Mouse (Mus musculus): ENCODE data around the gene Tlk2. TPM values are rescaled to one million over a fixed set of nuclear protein-coding genes. Genes with fewer than 3 reads are reported as not detected.

Gene Tlk2
- polyA plus RNA-seq, 1 experiment = 262 TPM

DNA sequence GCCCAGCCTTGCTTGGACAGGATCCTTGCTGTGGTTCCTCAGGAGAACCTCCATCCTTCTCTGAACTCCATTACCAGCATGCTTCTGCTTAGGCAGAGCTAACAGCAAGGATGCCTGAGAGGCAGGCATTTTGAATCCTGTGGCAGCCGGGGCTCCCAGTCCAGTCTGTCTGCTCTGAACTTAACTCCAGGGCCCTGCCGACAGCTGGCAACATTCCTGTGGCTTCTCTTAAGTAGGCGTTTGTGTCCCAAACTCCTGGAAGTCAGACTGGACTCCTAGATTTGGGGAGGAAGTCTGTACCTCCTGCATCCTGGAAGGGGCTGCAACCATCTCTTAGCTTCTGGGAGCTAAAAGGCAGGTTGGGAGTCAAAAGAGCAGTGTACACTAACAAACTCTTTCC is 110.8 kb downstream of the Tlk2 start:
- Histone ChIP-seq H3K27ac (ENCODE audit: insufficient read depth, low read depth, low read length) (no peak overlapping the region), H3K4me1 (ENCODE audit: control insufficient read depth, insufficient read depth, low read length) (peaks cover 18% of the 10 kb centered on the region), H3K4me3 (ENCODE audit: insufficient read depth, low read depth, low read length) (no peak overlapping the region)
- TF ChIP-seq CTCF (IDR thresholded peaks at IDR 0.05; ENCODE audit: insufficient read depth, low read depth, low read length) (no peak), POLR2A (IDR thresholded peaks at IDR 0.05; ENCODE audit: insufficient read depth, low read depth, low read length) (no peak)
- 59% methylated on average over 3 of the region's 3 CpGs for WGBS

DNA sequence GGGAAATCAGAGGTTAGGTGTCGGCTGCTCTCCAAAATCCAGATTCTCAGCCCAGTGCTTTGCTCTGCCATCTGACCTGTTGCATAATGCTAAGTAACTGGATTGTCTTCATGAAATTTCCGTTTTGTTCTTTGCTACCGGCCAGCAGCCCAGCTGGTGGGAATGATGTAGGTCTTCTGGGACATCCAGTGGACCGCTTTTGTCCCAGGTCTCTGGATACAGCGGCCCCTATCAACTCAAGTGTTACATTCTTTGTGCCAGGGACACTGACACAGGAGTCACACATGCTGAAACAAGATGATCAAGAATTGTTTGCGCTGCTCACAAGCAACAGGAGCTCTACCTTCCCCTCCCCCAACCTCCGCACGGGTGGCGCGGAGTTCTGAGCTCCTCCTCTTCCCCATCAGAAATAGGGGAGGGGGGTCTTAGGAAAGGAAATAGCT is 113.1 kb downstream of the Tlk2 start:
- Histone ChIP-seq H3K4me3 (ENCODE audit: insufficient read depth, low read depth, low read length) (peak overlapping the region; percentile 52), H3K4me1 (ENCODE audit: control insufficient read depth, insufficient read depth, low read length) (peaks cover 18% of the 10 kb centered on the region), H3K27ac (ENCODE audit: insufficient read depth, low read depth, low read length) (no peak overlapping the region)
- 15% methylated on average over 10 of the region's 10 CpGs for WGBS
- TF ChIP-seq POLR2A (IDR thresholded peaks at IDR 0.05; ENCODE audit: insufficient read depth, low read depth, low read length) (no peak), CTCF (IDR thresholded peaks at IDR 0.05; ENCODE audit: insufficient read depth, low read depth, low read length) (no peak)

DNA sequence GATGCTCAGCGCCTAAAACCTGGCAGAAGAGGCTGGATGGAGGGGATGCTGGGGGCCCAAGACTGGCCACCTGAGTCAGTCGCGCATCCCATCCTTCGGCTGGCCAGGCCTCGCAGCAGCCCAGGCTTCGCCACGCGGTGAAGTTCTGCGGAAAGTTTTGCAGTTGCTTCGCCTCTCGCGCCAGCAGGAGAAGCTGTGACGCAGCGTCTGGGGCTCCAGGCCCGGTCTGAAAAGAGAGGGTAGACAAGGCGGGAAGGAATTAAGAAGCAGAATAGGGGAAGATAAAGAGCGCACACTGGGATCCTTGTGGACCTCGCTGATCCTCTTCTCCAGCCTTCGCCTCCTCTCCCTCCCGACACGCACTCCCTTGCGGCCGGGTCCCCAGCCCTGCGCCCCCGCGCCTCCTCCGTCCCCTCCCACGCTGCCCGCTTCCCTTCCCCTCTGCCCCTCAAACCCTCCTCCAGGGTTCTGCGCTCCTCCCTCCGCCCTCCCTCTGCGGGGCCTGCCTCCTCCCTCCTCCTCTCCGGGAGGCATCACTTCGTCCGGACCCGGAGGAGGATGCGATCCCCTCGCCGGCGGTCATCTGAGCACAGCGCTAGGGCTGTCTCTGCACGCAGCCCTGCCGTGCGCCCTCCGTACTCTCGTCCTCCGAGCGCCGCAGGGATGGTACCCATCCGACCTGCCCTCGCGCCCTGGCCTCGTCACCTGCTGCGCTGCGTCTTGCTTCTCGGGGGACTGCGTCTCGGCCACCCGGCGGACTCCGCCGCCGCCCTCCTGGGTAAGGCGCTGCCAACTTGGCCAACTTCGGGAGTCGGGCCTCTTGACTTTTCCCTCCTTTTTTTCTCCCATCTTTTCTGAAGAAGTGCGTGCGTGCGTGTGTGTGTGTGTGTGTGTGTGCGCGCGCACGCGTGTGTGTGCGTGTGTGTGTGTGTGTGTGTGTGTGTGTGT is 113.8 kb downstream of the Tlk2 start, which contains the start of gene Mrc2:
TSS of gene Mrc2 (plus strand) at position 520 of the 948 bp plus-strand sequence.
- peaks cover 18% of the 10 kb centered on the region for H3K4me1 ChIP-seq (ENCODE audit: control insufficient read depth, insufficient read depth, low read length)
- WGBS = under 1% methylated on average over 74 of the region's 75 CpGs
- TF ChIP-seq POLR2A (IDR thresholded peaks at IDR 0.05; ENCODE audit: insufficient read depth, low read depth, low read length) (no peak), CTCF (IDR thresholded peaks at IDR 0.05; ENCODE audit: insufficient read depth, low read depth, low read length) (no peak; the same call in 1 of the 2 replicates)
- H3K4me3 ChIP-seq (ENCODE audit: insufficient read depth, low read depth, low read length) = peak within 1 kb of the TSS; percentile 52
- H3K27ac ChIP-seq (ENCODE audit: insufficient read depth, low read depth, low read length) = no peak within 1 kb of the TSS

DNA sequence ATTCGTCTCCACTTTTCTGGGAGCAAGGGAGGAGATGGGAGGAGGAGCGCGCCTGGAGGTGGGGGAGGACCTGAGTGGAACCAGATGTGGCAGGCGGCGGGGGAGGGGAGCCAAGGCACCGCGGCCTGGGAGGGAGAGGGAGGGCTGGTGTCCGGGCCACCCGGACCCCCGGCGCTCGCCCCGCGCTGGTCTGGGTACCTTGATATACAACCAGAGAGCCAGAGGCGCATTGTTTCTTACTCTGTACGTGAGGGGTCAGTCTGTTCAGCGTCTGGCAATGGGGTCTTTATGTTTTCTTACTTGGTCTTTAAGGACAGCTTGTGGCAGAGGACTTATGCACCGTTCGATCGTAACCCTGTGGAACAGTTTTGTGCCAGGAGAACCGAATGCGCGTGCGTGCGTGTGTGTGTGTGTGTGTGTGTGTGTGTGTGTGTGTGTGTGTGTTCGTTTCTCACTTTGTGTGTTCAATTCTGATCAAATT is 114.5 kb downstream of the Tlk2 start:
- WGBS = 15% methylated on average over 26 of the region's 26 CpGs
- Histone ChIP-seq H3K4me1 (ENCODE audit: control insufficient read depth, insufficient read depth, low read length) (peaks cover 18% of the 10 kb centered on the region), H3K4me3 (ENCODE audit: insufficient read depth, low read depth, low read length) (peak overlapping the region; percentile 52), H3K27ac (ENCODE audit: insufficient read depth, low read depth, low read length) (no peak overlapping the region)
- no peak for TF ChIP-seq POLR2A (IDR thresholded peaks at IDR 0.05; ENCODE audit: insufficient read depth, low read depth, low read length)
- TF ChIP-seq CTCF (IDR thresholded peaks at IDR 0.05; ENCODE audit: insufficient read depth, low read depth, low read length) = no peak

DNA sequence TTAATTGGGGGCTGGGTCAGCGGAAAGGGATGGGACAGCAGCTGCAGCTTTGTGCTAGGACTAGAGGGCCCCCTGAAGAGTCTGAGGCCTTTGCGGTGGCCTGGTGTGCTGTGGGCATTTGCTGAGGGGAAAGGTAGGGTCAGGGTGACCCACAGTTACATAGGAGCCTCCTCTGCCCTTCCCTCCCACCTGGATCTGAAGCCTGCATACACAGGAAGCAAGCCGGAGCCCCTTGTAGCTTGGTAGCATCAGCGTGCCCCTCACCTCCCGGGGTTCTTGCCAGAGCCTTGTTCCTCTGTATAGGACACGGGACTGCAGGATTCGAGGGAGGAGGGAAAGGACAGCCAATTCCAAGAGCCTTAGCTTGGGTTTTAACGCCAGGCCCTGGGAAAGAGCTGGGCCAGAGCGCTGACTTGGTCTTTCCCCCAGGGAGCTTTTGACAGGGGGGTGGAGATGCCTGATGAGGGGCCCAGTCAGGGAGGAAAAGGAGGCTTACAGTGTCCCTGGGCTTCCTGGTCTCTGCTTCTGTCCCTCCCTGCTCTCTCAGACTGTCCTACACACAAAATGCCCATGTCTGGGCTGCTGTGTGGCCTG is 115.4 kb downstream of the Tlk2 start:
- Histone ChIP-seq H3K27ac (ENCODE audit: insufficient read depth, low read depth, low read length) (no peak overlapping the region), H3K4me3 (ENCODE audit: insufficient read depth, low read depth, low read length) (no peak overlapping the region), H3K4me1 (ENCODE audit: control insufficient read depth, insufficient read depth, low read length) (peaks cover 18% of the 10 kb centered on the region)
- WGBS = 62% methylated on average over 9 of the region's 9 CpGs
- TF ChIP-seq POLR2A (IDR thresholded peaks at IDR 0.05; ENCODE audit: insufficient read depth, low read depth, low read length) (no peak), CTCF (IDR thresholded peaks at IDR 0.05; ENCODE audit: insufficient read depth, low read depth, low read length) (no peak)

DNA sequence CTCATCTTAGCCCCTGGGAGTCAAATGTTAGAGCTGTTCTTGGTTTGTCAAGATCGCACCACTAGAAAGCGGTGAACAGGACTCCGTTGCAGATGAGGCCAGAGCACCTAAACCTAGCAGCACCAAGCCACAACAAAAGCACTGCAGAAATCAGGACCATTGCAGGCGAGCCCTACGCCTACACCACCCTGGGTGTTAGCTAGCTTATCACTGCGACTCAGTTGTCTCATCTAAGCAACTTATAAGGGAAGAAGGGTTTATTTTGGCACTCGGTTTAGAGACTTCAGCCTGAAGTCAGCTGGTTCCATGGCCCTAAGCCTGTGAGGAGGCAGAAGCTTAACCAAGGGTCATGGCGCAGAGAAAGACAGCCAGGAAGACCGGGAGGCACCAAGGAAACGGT is 117.5 kb downstream of the Tlk2 start:
- no peak overlapping the region for H3K27ac ChIP-seq (ENCODE audit: insufficient read depth, low read depth, low read length)
- WGBS = 90% methylated on average over 10 of the region's 10 CpGs
- TF ChIP-seq CTCF (IDR thresholded peaks at IDR 0.05; ENCODE audit: insufficient read depth, low read depth, low read length) = no peak
- no peak for TF ChIP-seq POLR2A (IDR thresholded peaks at IDR 0.05; ENCODE audit: insufficient read depth, low read depth, low read length)
- H3K4me3 ChIP-seq (ENCODE audit: insufficient read depth, low read depth, low read length) = no peak overlapping the region
- peaks cover 18% of the 10 kb centered on the region for H3K4me1 ChIP-seq (ENCODE audit: control insufficient read depth, insufficient read depth, low read length)

DNA sequence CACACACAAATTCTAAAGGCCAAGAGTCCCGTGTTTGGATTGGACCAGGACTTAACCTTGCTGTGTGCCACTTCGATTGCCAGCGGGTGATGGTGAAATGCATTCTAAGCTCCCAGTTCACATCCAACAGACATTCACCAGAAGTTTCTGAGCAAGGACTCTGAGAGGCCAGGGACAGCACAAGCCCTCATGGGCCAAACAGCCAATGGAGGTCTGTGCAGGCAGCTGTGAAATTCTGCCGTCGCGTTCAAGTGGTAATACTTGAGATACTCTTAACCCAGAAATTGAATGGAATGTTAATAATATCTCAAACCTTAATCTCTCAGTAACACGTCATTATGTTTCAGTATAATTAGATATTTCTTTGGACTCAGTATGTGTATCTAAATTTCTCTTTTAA is 131.6 kb downstream of the Tlk2 start:
- TF ChIP-seq CTCF (IDR thresholded peaks at IDR 0.05; ENCODE audit: insufficient read depth, low read depth, low read length) (no peak), POLR2A (IDR thresholded peaks at IDR 0.05; ENCODE audit: insufficient read depth, low read depth, low read length) (no peak)

DNA sequence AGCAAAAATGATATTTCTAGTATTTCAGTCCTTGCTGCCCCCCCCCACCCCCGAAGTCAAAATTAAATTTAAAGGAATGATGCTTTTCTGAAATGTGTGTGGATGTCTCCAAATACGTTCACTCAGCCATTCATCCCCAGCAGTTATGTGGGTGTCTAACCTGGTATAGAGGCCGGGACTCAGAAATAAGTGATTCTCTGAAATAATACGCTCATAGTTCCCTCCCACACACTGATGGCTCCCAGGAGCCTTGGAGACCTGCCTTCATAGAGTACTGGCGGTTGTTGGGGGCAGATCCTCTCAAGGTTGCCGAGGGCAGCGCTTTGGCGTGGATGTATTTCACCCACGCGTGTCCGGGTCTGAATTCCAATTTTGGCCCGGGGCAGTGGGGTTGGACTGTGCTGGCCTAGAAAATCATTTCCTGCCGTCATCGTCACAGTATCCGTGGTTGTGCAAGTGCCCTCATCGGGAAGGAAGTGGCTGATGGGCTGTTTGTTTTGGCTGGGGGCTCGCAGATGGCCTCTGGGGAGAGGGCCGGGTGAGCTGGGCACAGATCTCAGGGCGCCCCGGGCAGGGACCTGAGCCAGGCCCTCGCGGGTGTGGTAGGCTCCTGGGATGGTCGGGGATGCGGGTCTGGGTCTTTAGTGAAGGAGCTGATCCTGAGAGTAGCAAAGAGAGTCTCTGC is 132.8 kb downstream of the Tlk2 start:
- no peak overlapping the region for H3K4me3 ChIP-seq (ENCODE audit: insufficient read depth, low read depth, low read length)
- H3K4me1 ChIP-seq (ENCODE audit: control insufficient read depth, insufficient read depth, low read length) = peaks cover 27% of the 10 kb centered on the region
- WGBS = 74% methylated on average over 24 of the region's 24 CpGs
- no peak for TF ChIP-seq CTCF (IDR thresholded peaks at IDR 0.05; ENCODE audit: insufficient read depth, low read depth, low read length)
- no peak for TF ChIP-seq POLR2A (IDR thresholded peaks at IDR 0.05; ENCODE audit: insufficient read depth, low read depth, low read length)
- H3K27ac ChIP-seq (ENCODE audit: insufficient read depth, low read depth, low read length) = no peak overlapping the region

More for the DNA sequence above, 131.6 kb downstream of the Tlk2 start:
- WGBS = 83% methylated on average over 7 of the region's 7 CpGs
- no peak overlapping the region for H3K4me3 ChIP-seq (ENCODE audit: insufficient read depth, low read depth, low read length)
- no peak overlapping the region for H3K27ac ChIP-seq (ENCODE audit: insufficient read depth, low read depth, low read length)
- peaks cover 24% of the 10 kb centered on the region for H3K4me1 ChIP-seq (ENCODE audit: control insufficient read depth, insufficient read depth, low read length)

Data from olfactory bulb, adult 2 months (tissue).